Mouse (Mus musculus): ENCODE measurements around the gene Gm20903.
"Not testable (repeated sequence)": the region's sequence is repeated elsewhere in the genome, so short reads cannot be mapped to it uniquely, and the experiment has no call there.

Gm20903 gene

DNA sequence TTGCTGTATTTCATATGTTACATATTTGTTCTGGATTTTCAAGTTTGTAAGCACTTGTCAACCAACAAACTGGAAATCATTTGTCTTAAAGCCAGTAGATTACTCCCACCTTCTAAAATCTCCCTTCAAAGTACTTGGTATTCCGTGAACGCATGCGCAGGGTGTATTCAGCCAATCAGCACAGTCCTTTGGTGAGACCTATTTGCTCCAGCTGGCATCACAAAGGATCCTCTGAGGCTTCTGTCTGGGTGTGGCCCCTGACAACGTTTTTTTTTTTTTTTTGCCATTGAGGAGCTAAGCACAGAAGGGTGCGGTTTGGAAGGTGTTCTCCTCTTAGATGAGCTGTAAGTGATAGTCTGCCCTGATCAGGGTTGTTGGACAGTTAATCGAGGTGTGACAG, at the start of gene Gm20903:
Gene Gm20903 (plus strand): TSS at position 301 of the 400 bp plus-strand sequence.
- not testable (repeated sequence) for DNase-seq (ENCODE audit: low spot score in 2 of 2)
